Mouse (Mus musculus) heart, adult 2 months (tissue): ENCODE data around the gene Brwd3.
A peak's percentile ranks its signal among the peaks of the same experiment; 100 is the strongest.

Source experiments
- CTCF ChIP-seq: fragments of 200-600 bp; IDR thresholded peaks from 2 replicates; pipeline ENCODE4 v1.8.1; 2022; ENCODE audit warnings: antibody characterized with exemption, mild to moderate bottlenecking, moderate library complexity
- EP300 ChIP-seq: fragments of 200-500 bp; IDR thresholded peaks from 2 replicates; pipeline ENCODE4 v1.6.1; 2011; ENCODE audit warnings: low read depth, low read length, control low read depth; ENCODE audit not compliant: insufficient read depth
- POLR2A ChIP-seq: fragments of 200-500 bp; IDR thresholded peaks from 2 replicates; pipeline ENCODE4 v1.6.1; 2011; ENCODE audit warnings: mild to moderate bottlenecking, low read depth, low read length, control low read depth; ENCODE audit not compliant: insufficient read depth

DNA sequence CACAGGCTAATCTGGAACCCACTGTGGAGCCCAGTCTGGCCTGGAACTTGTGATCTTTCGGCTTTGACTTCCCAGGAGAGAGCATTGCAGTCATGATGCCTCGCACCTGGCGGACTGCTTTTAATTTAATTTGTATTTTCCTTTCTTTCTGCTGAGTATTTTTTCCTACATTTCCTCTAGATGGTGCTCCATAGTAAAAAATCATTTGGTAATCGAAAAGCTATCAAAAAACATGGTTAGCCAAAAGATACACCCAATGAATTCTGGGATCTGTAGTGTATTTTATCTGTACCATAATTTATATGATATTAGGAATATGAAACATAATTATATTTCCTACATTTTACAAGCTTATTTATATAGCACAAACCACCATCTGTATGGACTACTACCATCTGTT is 28.5 kb upstream of the Brwd3 start:
- TF ChIP-seq CTCF, result 0 out of 2 replicates have a peak, but pooled peaks have one; percentile 8
- no peak for TF ChIP-seq EP300
- TF ChIP-seq POLR2A, result no peak
